Comparison of ENCODE assay signal across 19 mouse cellular contexts in genomic region chr8:105433511-105433910, GRCm38 (mm10). TPM values are rescaled to one million over a fixed set of nuclear protein-coding genes. Genes with fewer than 3 reads are reported as not detected.
DNase-seq lines count a peak whose midpoint lies in the region; ATAC-seq and TF ChIP-seq lines count a peak whose summit lies in the region.
"Had no signal": no experiment of that assay in that cellular context is flagged by ENCODE, and none has a peak within 500 bp of the region (broad histone marks: within the 10 kb centered on the region; RNA-seq: fewer than 3 reads in every experiment).

No protein-coding gene starts in this region.

- no peak for DNase-seq in gastrocnemius, adult 2 months
- DNase-seq in gastrocnemius, postnatal 4 days (ENCODE audit: low spot score in 2 of 2): no peak
- DNase-seq: cerebellum, postnatal 10 days; kidney, postnatal 25 days had no signal

- intact Hi-C loops in gastrocnemius, adult 2 months (cut with DNase I): no loop called here

- no peaks in the 10 kb centered on the region for H3K27me3 ChIP-seq in neural tube, embryonic 13.5 days
- no peaks in the 10 kb centered on the region for H3K27me3 ChIP-seq in neural tube, embryonic 15.5 days (replicated peaks)
- no peaks in the 10 kb centered on the region for H3K27me3 ChIP-seq in hindbrain, embryonic 13.5 days
- H3K27me3 ChIP-seq in midbrain, embryonic 15.5 days (replicated peaks): no peaks in the 10 kb centered on the region
- H3K27me3 ChIP-seq in kidney, embryonic 15.5 days: no peaks in the 10 kb centered on the region
- H3K27me3 ChIP-seq: embryonic facial prominence, embryonic 13.5 days had no signal

- H3K4me2 ChIP-seq in neural tube, embryonic 13.5 days: no peak overlapping the region
- no peak overlapping the region for H3K4me2 ChIP-seq in neural tube, embryonic 15.5 days
- no peak overlapping the region for H3K4me2 ChIP-seq in hindbrain, embryonic 13.5 days
- H3K4me2 ChIP-seq in midbrain, embryonic 15.5 days: no peak overlapping the region
- H3K4me2 ChIP-seq in kidney, embryonic 15.5 days: no peak overlapping the region
- H3K4me2 ChIP-seq: embryonic facial prominence, embryonic 13.5 days; limb, embryonic 12.5 days had no signal

- H3K9me3 ChIP-seq in neural tube, embryonic 13.5 days: no peaks in the 10 kb centered on the region
- H3K9me3 ChIP-seq in neural tube, embryonic 15.5 days (replicated peaks): no peaks in the 10 kb centered on the region
- H3K9me3 ChIP-seq in hindbrain, embryonic 13.5 days: no peaks in the 10 kb centered on the region
- H3K9me3 ChIP-seq in midbrain, embryonic 15.5 days: no peaks in the 10 kb centered on the region
- H3K9me3 ChIP-seq in kidney, embryonic 15.5 days (replicated peaks): no peaks in the 10 kb centered on the region
- H3K9me3 ChIP-seq: embryonic facial prominence, embryonic 13.5 days; limb, embryonic 12.5 days had no signal

- no peaks in the 10 kb centered on the region for H3K36me3 ChIP-seq in neural tube, embryonic 13.5 days
- no peaks in the 10 kb centered on the region for H3K36me3 ChIP-seq in neural tube, embryonic 15.5 days
- no peaks in the 10 kb centered on the region for H3K36me3 ChIP-seq in hindbrain, embryonic 13.5 days
- H3K36me3 ChIP-seq in midbrain, embryonic 15.5 days (replicated peaks): no peaks in the 10 kb centered on the region
- H3K36me3 ChIP-seq in kidney, embryonic 15.5 days: no peaks in the 10 kb centered on the region
- H3K36me3 ChIP-seq: embryonic facial prominence, embryonic 13.5 days; limb, embryonic 12.5 days had no signal

- H3K27ac ChIP-seq in gastrocnemius, adult 2 months: peak overlapping the region; percentile 81
- peak overlapping the region; percentile 54 for H3K27ac ChIP-seq in neural tube, embryonic 13.5 days (replicated peaks)
- H3K27ac ChIP-seq in neural tube, embryonic 15.5 days (replicated peaks): no peak overlapping the region
- H3K27ac ChIP-seq in hindbrain, embryonic 13.5 days: peak overlapping the region; percentile 62
- H3K27ac ChIP-seq in midbrain, embryonic 15.5 days: 0 out of 2 replicates have a peak overlapping the region, but pooled peaks have one; percentile 8
- H3K27ac ChIP-seq in kidney, embryonic 15.5 days: no peak overlapping the region
- H3K27ac ChIP-seq: embryonic facial prominence, embryonic 13.5 days; limb, embryonic 12.5 days had no signal

- peak overlapping the region; percentile 35 for H3K4me3 ChIP-seq in gastrocnemius, adult 2 months
- no peak overlapping the region for H3K4me3 ChIP-seq in neural tube, embryonic 13.5 days
- no peak overlapping the region for H3K4me3 ChIP-seq in neural tube, embryonic 15.5 days (replicated peaks)
- H3K4me3 ChIP-seq in hindbrain, embryonic 13.5 days: no peak overlapping the region
- no peak overlapping the region for H3K4me3 ChIP-seq in midbrain, embryonic 15.5 days
- no peak overlapping the region for H3K4me3 ChIP-seq in kidney, embryonic 15.5 days (replicated peaks)
- H3K4me3 ChIP-seq: embryonic facial prominence, embryonic 13.5 days; limb, embryonic 12.5 days had no signal

- H3K4me1 ChIP-seq in neural tube, embryonic 13.5 days (replicated peaks): peaks cover 32% of the 10 kb centered on the region
- peaks cover 22% of the 10 kb centered on the region for H3K4me1 ChIP-seq in neural tube, embryonic 15.5 days
- H3K4me1 ChIP-seq in hindbrain, embryonic 13.5 days (replicated peaks): peaks cover 17% of the 10 kb centered on the region
- peaks cover 15% of the 10 kb centered on the region for H3K4me1 ChIP-seq in midbrain, embryonic 15.5 days
- 0 out of 2 replicates have a peak, but pooled peaks cover 4% of the 10 kb centered on the region for H3K4me1 ChIP-seq in kidney, embryonic 15.5 days
- H3K4me1 ChIP-seq: limb, embryonic 12.5 days had no signal

- no peak overlapping the region for H3K9ac ChIP-seq in neural tube, embryonic 13.5 days
- no peak overlapping the region for H3K9ac ChIP-seq in neural tube, embryonic 15.5 days (replicated peaks)
- H3K9ac ChIP-seq in hindbrain, embryonic 13.5 days: no peak overlapping the region
- no peak overlapping the region for H3K9ac ChIP-seq in midbrain, embryonic 15.5 days
- H3K9ac ChIP-seq in kidney, embryonic 15.5 days: no peak overlapping the region
- H3K9ac ChIP-seq: embryonic facial prominence, embryonic 13.5 days; limb, embryonic 12.5 days had no signal

- TF ChIP-seq CTCF in gastrocnemius, adult 2 months (IDR thresholded peaks at IDR 0.05): no peak

- ATAC-seq in neural tube, embryonic 13.5 days (ENCODE audit: low read depth): no peak
- no peak for ATAC-seq in neural tube, embryonic 15.5 days (ENCODE audit: low FRiP score)
- ATAC-seq in hindbrain, embryonic 13.5 days (ENCODE audit: low FRiP score): no peak
- 0 out of 2 replicates have a peak, but pooled peaks have one; percentile 20 for ATAC-seq in midbrain, embryonic 15.5 days (replicated peaks)
- no peak for ATAC-seq in kidney, embryonic 15.5 days (replicated peaks; ENCODE audit: low FRiP score)
- ATAC-seq in megakaryocyte progenitor cell, adult 5-6 weeks (replicated peaks; ENCODE audit: poor library complexity): no peak
- ATAC-seq: activated CD4-positive, CD25-positive, alpha-beta regulatory T cell, adult 4 months; forebrain, embryonic 16.5 days had no signal

- 29% methylated on average over 5 of the region's 5 CpGs for WGBS in neural tube, embryonic 13.5 days
- WGBS in neural tube, embryonic 15.5 days: 36% methylated on average over 5 of the region's 5 CpGs
- 31% methylated on average over 5 of the region's 5 CpGs for WGBS in hindbrain, embryonic 13.5 days
- 20% methylated on average over 5 of the region's 5 CpGs for whole genome bisulfite sequencing in midbrain, embryonic 15.5 days
- 56% methylated on average over 5 of the region's 5 CpGs for WGBS in kidney, embryonic 15.5 days

RNA-seq across cellular contexts. Expression of gene Lrrc36, which starts 20.1 kb away (rescaled TPM):
- under 1 TPM; 0.64 to 0.73 TPM for total RNA-seq in gastrocnemius, adult 2 months (2021)
- 1 to 10 TPM; 1.6 to 1.7 TPM for total RNA-seq in gastrocnemius, postnatal 4 days (2021)
- 0.65 and 0.92 TPM in 2 replicates for polyA plus RNA-seq in neural tube, embryonic 13.5 days (2015; fragmentation: Nextera tagmentation; extraction: Ambion mirVana)
- polyA plus RNA-seq in neural tube, embryonic 15.5 days (2015; fragmentation: Nextera tagmentation; extraction: Ambion mirVana): 0.23 and 0.27 TPM in 2 replicates
- 1.1 and 1.7 TPM in 2 replicates for polyA plus RNA-seq in hindbrain, embryonic 13.5 days (2015; fragmentation: Nextera tagmentation; extraction: Ambion mirVana)
- 0.97 and 1.3 TPM in 2 replicates for polyA plus RNA-seq in midbrain, embryonic 15.5 days (2015; fragmentation: Nextera tagmentation; extraction: Ambion mirVana)
- polyA plus RNA-seq in kidney, embryonic 15.5 days (2015; fragmentation: Nextera tagmentation; extraction: Ambion mirVana): 0.18 and 0.22 TPM in 2 replicates
- 0.30 TPM in 1 of 2 replicates, not detected in the other for total RNA-seq in megakaryocyte progenitor cell, adult 5-6 weeks (2015)
- 0.91 and 1.2 TPM in 2 replicates for total RNA-seq in megakaryocyte progenitor cell, adult 5-6 weeks (2017)
- total RNA-seq: granulocyte monocyte progenitor cell, adult 5-6 weeks; MEL had no signal
- polyA plus RNA-seq: activated CD4-positive, CD25-positive, alpha-beta regulatory T cell, adult 4 months; C2C12; embryonic facial prominence, embryonic 13.5 days had no signal

RNA-seq across cellular contexts. Expression of gene Kctd19, which starts 20.2 kb away (rescaled TPM):
- under 1 TPM in 1 of 2 experiments, not detected in 1; 0.23 TPM for total RNA-seq in gastrocnemius, adult 2 months (2021)
- total RNA-seq in gastrocnemius, postnatal 4 days (2021): not detected
- polyA plus RNA-seq in neural tube, embryonic 13.5 days (2015; fragmentation: Nextera tagmentation; extraction: Ambion mirVana): not detected in 2 replicates
- polyA plus RNA-seq in neural tube, embryonic 15.5 days (2015; fragmentation: Nextera tagmentation; extraction: Ambion mirVana): not detected in 2 replicates
- polyA plus RNA-seq in hindbrain, embryonic 13.5 days (2015; fragmentation: Nextera tagmentation; extraction: Ambion mirVana): not detected in 2 replicates
- not detected in 2 replicates for polyA plus RNA-seq in midbrain, embryonic 15.5 days (2015; fragmentation: Nextera tagmentation; extraction: Ambion mirVana)
- polyA plus RNA-seq in kidney, embryonic 15.5 days (2015; fragmentation: Nextera tagmentation; extraction: Ambion mirVana): not detected in 2 replicates
- not detected in 2 replicates for total RNA-seq in megakaryocyte progenitor cell, adult 5-6 weeks (2015)
- 0.12 TPM in 1 of 2 replicates, not detected in the other for total RNA-seq in megakaryocyte progenitor cell, adult 5-6 weeks (2017)
- total RNA-seq: granulocyte monocyte progenitor cell, adult 5-6 weeks; MEL had no signal
- polyA plus RNA-seq: activated CD4-positive, CD25-positive, alpha-beta regulatory T cell, adult 4 months; embryonic facial prominence, embryonic 13.5 days; forebrain, embryonic 16.5 days; intestine, embryonic 14.5 days; limb, embryonic 12.5 days; stomach, embryonic 16.5 days had no signal

RNA-seq across cellular contexts. Expression of gene Tppp3, which starts 37.8 kb away (rescaled TPM):
- 10 to 100 TPM; 52.8 to 53.4 TPM for total RNA-seq in gastrocnemius, adult 2 months (2021)
- total RNA-seq in gastrocnemius, postnatal 4 days (2021): 100 to 1,000 TPM; 527 to 572 TPM
- polyA plus RNA-seq in neural tube, embryonic 13.5 days (2015; fragmentation: Nextera tagmentation; extraction: Ambion mirVana): 239 and 296 TPM in 2 replicates
- 253 and 288 TPM in 2 replicates for polyA plus RNA-seq in neural tube, embryonic 15.5 days (2015; fragmentation: Nextera tagmentation; extraction: Ambion mirVana)
- polyA plus RNA-seq in hindbrain, embryonic 13.5 days (2015; fragmentation: Nextera tagmentation; extraction: Ambion mirVana): 170 and 181 TPM in 2 replicates
- polyA plus RNA-seq in midbrain, embryonic 15.5 days (2015; fragmentation: Nextera tagmentation; extraction: Ambion mirVana): 125 and 127 TPM in 2 replicates
- 30.7 and 38.3 TPM in 2 replicates for polyA plus RNA-seq in kidney, embryonic 15.5 days (2015; fragmentation: Nextera tagmentation; extraction: Ambion mirVana)
- 0.27 TPM in 1 of 2 replicates, not detected in the other for total RNA-seq in megakaryocyte progenitor cell, adult 5-6 weeks (2015)
- total RNA-seq in megakaryocyte progenitor cell, adult 5-6 weeks (2017): 0.57 and 2.4 TPM in 2 replicates
- total RNA-seq: granulocyte monocyte progenitor cell, adult 5-6 weeks had no signal

Comparison
In these comparisons a context has a peak if more than half of its experiments do, and no peak if none do; other contexts are left out.
1. H3K27ac ChIP-seq: peak in gastrocnemius, adult 2 months (single experiment), neural tube, embryonic 13.5 days (single experiment), hindbrain, embryonic 13.5 days (single experiment) and midbrain, embryonic 15.5 days (single experiment); none in neural tube, embryonic 15.5 days (single experiment) and kidney, embryonic 15.5 days (single experiment).